Mouse (Mus musculus): ENCODE measurements at regions not wholly inside any gene's neighbourhood (a gene's known extent, or its start where the extent isn't known, plus 50 kb on each side); places are given as distances from the start of the nearest gene placed in this dataset.

- TF ChIP-seq TCF12 (IDR thresholded peaks at IDR 0.05; ENCODE audit: insufficient read depth, poor library complexity, severe bottlenecking) (no peak), SRF (IDR thresholded peaks at IDR 0.05; ENCODE audit: control insufficient read depth, insufficient read length, low read depth) (no peak), POLR2A (IDR thresholded peaks at IDR 0.05; ENCODE audit: insufficient read length, low read depth) (no peak), MYOD1 (IDR thresholded peaks at IDR 0.05; ENCODE audit: control insufficient read depth in 1 of 3, insufficient read length in 2 of 3, low read depth in 2 of 3) (no peak), USF1 (IDR thresholded peaks at IDR 0.05; ENCODE audit: low read depth) (no peak), POLR2AphosphoS2 (IDR thresholded peaks at IDR 0.05; ENCODE audit: insufficient read length, low read depth) (no peak), MAX (IDR thresholded peaks at IDR 0.05; ENCODE audit: low read depth) (no peak), CEBPB (IDR thresholded peaks at IDR 0.05; ENCODE audit: insufficient read depth, poor library complexity, severe bottlenecking) (no peak), E2F4 (IDR thresholded peaks at IDR 0.05; ENCODE audit: insufficient read depth) (no peak), MYOG (IDR thresholded peaks at IDR 0.05; ENCODE audit: control insufficient read depth in 1 of 3, insufficient read depth in 1 of 3, insufficient read length in 2 of 3, low read depth in 2 of 3) (no peak)
- H3ac ChIP-seq (ENCODE audit: control insufficient read depth, insufficient read length), result no peak overlapping the region
- no peaks in the 10 kb centered on the region for H3K79me2 ChIP-seq (ENCODE audit: control insufficient read depth, insufficient read depth)
- H3K4me2 ChIP-seq (ENCODE audit: low read depth), result no peak overlapping the region
- H3K4me3 ChIP-seq, result no peak overlapping the region
- no peaks in the 10 kb centered on the region for H3K27me3 ChIP-seq (ENCODE audit: control insufficient read depth, insufficient read depth, insufficient read length)
- H3K36me3 ChIP-seq (ENCODE audit: control insufficient read depth, insufficient read depth), result no peaks in the 10 kb centered on the region
Observed at GRCm38 (mm10) chr3:8004271-8004670, 1384.0 kb upstream of the 1700008P02Rik start.

DNA sequence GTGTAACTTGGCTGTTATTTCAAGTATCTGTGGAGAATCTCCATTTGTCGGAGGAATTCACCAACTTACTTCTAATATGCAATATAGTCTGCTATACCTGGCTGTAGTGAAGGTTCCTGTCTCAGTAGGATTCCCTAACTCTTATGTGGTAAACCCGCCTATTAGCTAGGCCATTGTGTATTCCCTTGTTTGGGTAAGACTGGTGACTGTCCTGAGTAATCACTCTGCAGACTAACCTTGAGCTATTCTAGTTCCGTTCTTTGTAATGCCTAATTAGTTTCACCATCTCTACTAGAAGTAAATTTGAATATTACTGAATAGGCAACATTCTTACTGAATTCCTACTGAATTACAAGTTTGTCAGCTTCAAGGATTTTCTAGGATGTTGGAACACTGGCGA lies 1380.8 kb upstream of the 1700008P02Rik start:
- no peak overlapping the region for H3K4me2 ChIP-seq (ENCODE audit: low read depth)
- no peak for TF ChIP-seq SRF (IDR thresholded peaks at IDR 0.05; ENCODE audit: control insufficient read depth, insufficient read length, low read depth)
- no peak for TF ChIP-seq CEBPB (IDR thresholded peaks at IDR 0.05; ENCODE audit: insufficient read depth, poor library complexity, severe bottlenecking)
- TF ChIP-seq MAX (IDR thresholded peaks at IDR 0.05; ENCODE audit: low read depth), result no peak
- no peak for TF ChIP-seq TCF12 (IDR thresholded peaks at IDR 0.05; ENCODE audit: insufficient read depth, poor library complexity, severe bottlenecking)
- TF ChIP-seq REST (IDR thresholded peaks at IDR 0.05; ENCODE audit: insufficient read depth, insufficient read length), result no peak
- TF ChIP-seq POLR2AphosphoS2 (IDR thresholded peaks at IDR 0.05; ENCODE audit: insufficient read length, low read depth), result no peak
- no peak for TF ChIP-seq E2F4 (IDR thresholded peaks at IDR 0.05; ENCODE audit: insufficient read depth)
- TF ChIP-seq USF1 (IDR thresholded peaks at IDR 0.05; ENCODE audit: low read depth), result no peak
- TF ChIP-seq POLR2A (IDR thresholded peaks at IDR 0.05; ENCODE audit: insufficient read length, low read depth), result no peak
- no peak for TF ChIP-seq MYOD1 (IDR thresholded peaks at IDR 0.05; ENCODE audit: control insufficient read depth in 1 of 3, insufficient read length in 2 of 3, low read depth in 2 of 3)
- TF ChIP-seq TCF3 (IDR thresholded peaks at IDR 0.05; ENCODE audit: insufficient read length, low read depth), result no peak
- TF ChIP-seq MYOG (IDR thresholded peaks at IDR 0.05; ENCODE audit: control insufficient read depth in 1 of 3, insufficient read depth in 1 of 3, insufficient read length in 2 of 3, low read depth in 2 of 3), result no peak
- H3ac ChIP-seq (ENCODE audit: control insufficient read depth, insufficient read length), result no peak overlapping the region
- no peak overlapping the region for H3K4me3 ChIP-seq
- H3K79me2 ChIP-seq (ENCODE audit: control insufficient read depth, insufficient read depth), result no peaks in the 10 kb centered on the region
- H3K27me3 ChIP-seq (ENCODE audit: control insufficient read depth, insufficient read depth, insufficient read length), result no peaks in the 10 kb centered on the region
- H3K36me3 ChIP-seq (ENCODE audit: control insufficient read depth, insufficient read depth), result no peaks in the 10 kb centered on the region

- no peak for TF ChIP-seq SRF (IDR thresholded peaks at IDR 0.05; ENCODE audit: control insufficient read depth, insufficient read length, low read depth)
- no peak for TF ChIP-seq POLR2AphosphoS2 (IDR thresholded peaks at IDR 0.05; ENCODE audit: insufficient read length, low read depth)
- TF ChIP-seq MYOD1 (IDR thresholded peaks at IDR 0.05; ENCODE audit: control insufficient read depth in 1 of 3, insufficient read length in 2 of 3, low read depth in 2 of 3), result peak; percentile 77 to 93 (median 90)
- TF ChIP-seq USF1 (IDR thresholded peaks at IDR 0.05; ENCODE audit: low read depth), result no peak
- no peak for TF ChIP-seq TCF12 (IDR thresholded peaks at IDR 0.05; ENCODE audit: insufficient read depth, poor library complexity, severe bottlenecking)
- peak in 1 of 3 experiments; percentile 38 for TF ChIP-seq MYOG (IDR thresholded peaks at IDR 0.05; ENCODE audit: control insufficient read depth in 1 of 3, insufficient read depth in 1 of 3, insufficient read length in 2 of 3, low read depth in 2 of 3)
- no peak for TF ChIP-seq MAX (IDR thresholded peaks at IDR 0.05; ENCODE audit: low read depth)
- TF ChIP-seq POLR2A (IDR thresholded peaks at IDR 0.05; ENCODE audit: insufficient read length, low read depth), result no peak
- no peak overlapping the region for H3K4me3 ChIP-seq
- no peaks in the 10 kb centered on the region for H3K36me3 ChIP-seq (ENCODE audit: control insufficient read depth, insufficient read depth)
- no peak overlapping the region for H3ac ChIP-seq (ENCODE audit: control insufficient read depth, insufficient read length)
- H3K79me2 ChIP-seq (ENCODE audit: control insufficient read depth, insufficient read depth), result no peaks in the 10 kb centered on the region
- no peaks in the 10 kb centered on the region for H3K27me3 ChIP-seq (ENCODE audit: control insufficient read depth, insufficient read depth, insufficient read length)
- H3K4me2 ChIP-seq (ENCODE audit: low read depth), result no peak overlapping the region
Observed at GRCm38 (mm10) chr3:7992322-7992721, 1372.1 kb upstream of the 1700008P02Rik start.

GRCm38 (mm10) chr3:7973287-7973686 lies 1353.0 kb upstream of the 1700008P02Rik start:
- H3K27me3 ChIP-seq (ENCODE audit: control insufficient read depth, insufficient read depth, insufficient read length), result no peaks in the 10 kb centered on the region
- H3K79me2 ChIP-seq (ENCODE audit: control insufficient read depth, insufficient read depth), result no peaks in the 10 kb centered on the region
- H3K4me2 ChIP-seq (ENCODE audit: low read depth), result peak overlapping the region; percentile 4
- H3K4me3 ChIP-seq, result no peak overlapping the region
- no peak for TF ChIP-seq POLR2A (IDR thresholded peaks at IDR 0.05; ENCODE audit: insufficient read length, low read depth)
- TF ChIP-seq POLR2AphosphoS2 (IDR thresholded peaks at IDR 0.05; ENCODE audit: insufficient read length, low read depth), result no peak
- no peak for TF ChIP-seq SRF (IDR thresholded peaks at IDR 0.05; ENCODE audit: control insufficient read depth, insufficient read length, low read depth)
- no peak for TF ChIP-seq E2F4 (IDR thresholded peaks at IDR 0.05; ENCODE audit: insufficient read depth)
- TF ChIP-seq MYOG (IDR thresholded peaks at IDR 0.05; ENCODE audit: control insufficient read depth in 1 of 3, insufficient read depth in 1 of 3, insufficient read length in 2 of 3, low read depth in 2 of 3), result no peak
- TF ChIP-seq CEBPB (IDR thresholded peaks at IDR 0.05; ENCODE audit: insufficient read depth, poor library complexity, severe bottlenecking), result peak; percentile 75; the same call in 1 of the 2 replicates
- no peak for TF ChIP-seq TCF12 (IDR thresholded peaks at IDR 0.05; ENCODE audit: insufficient read depth, poor library complexity, severe bottlenecking)
- no peaks in the 10 kb centered on the region for H3K36me3 ChIP-seq (ENCODE audit: control insufficient read depth, insufficient read depth)
- no peak overlapping the region for H3ac ChIP-seq (ENCODE audit: control insufficient read depth, insufficient read length)

DNA sequence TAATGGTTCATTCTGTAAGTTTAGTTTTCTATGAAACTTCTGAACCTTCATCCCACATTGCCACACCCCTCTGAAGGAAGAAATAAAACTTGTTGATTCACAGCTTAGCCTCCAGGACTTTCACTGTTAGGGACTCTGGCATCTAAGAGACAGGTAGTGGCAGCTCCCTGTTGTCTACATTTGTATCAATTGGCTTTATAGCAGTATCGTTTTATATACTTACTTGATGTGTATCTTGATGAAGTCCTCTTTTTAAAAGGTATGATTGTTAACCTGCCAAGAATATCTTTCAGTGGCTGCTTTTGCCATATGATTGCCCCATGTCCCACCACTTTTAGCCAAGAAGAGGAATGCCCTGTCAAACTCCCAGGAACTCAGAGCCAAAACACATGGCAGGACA lies 1333.7 kb upstream of the 1700008P02Rik start:
- Histone ChIP-seq H3K36me3 (ENCODE audit: control insufficient read depth, insufficient read depth) (no peaks in the 10 kb centered on the region), H3K4me3 (no peak overlapping the region), H3K79me2 (ENCODE audit: control insufficient read depth, insufficient read depth) (no peaks in the 10 kb centered on the region), H3K4me2 (ENCODE audit: low read depth) (no peak overlapping the region), H3ac (ENCODE audit: control insufficient read depth, insufficient read length) (no peak overlapping the region), H3K27me3 (ENCODE audit: control insufficient read depth, insufficient read depth, insufficient read length) (no peaks in the 10 kb centered on the region)
- no peak for TF ChIP-seq USF1 (IDR thresholded peaks at IDR 0.05; ENCODE audit: low read depth)
- no peak for TF ChIP-seq MAX (IDR thresholded peaks at IDR 0.05; ENCODE audit: low read depth)
- no peak for TF ChIP-seq POLR2AphosphoS2 (IDR thresholded peaks at IDR 0.05; ENCODE audit: insufficient read length, low read depth)
- TF ChIP-seq REST (IDR thresholded peaks at IDR 0.05; ENCODE audit: insufficient read depth, insufficient read length), result no peak
- no peak for TF ChIP-seq TCF12 (IDR thresholded peaks at IDR 0.05; ENCODE audit: insufficient read depth, poor library complexity, severe bottlenecking)
- no peak for TF ChIP-seq SRF (IDR thresholded peaks at IDR 0.05; ENCODE audit: control insufficient read depth, insufficient read length, low read depth)
- TF ChIP-seq POLR2A (IDR thresholded peaks at IDR 0.05; ENCODE audit: insufficient read length, low read depth), result no peak
- TF ChIP-seq MYOG (IDR thresholded peaks at IDR 0.05; ENCODE audit: control insufficient read depth in 1 of 3, insufficient read depth in 1 of 3, insufficient read length in 2 of 3, low read depth in 2 of 3), result no peak
- TF ChIP-seq TCF3 (IDR thresholded peaks at IDR 0.05; ENCODE audit: insufficient read length, low read depth), result no peak
- no peak for TF ChIP-seq CEBPB (IDR thresholded peaks at IDR 0.05; ENCODE audit: insufficient read depth, poor library complexity, severe bottlenecking)

Measured in myocyte (in vitro differentiated cells).